Mouse (Mus musculus) left cerebral cortex, adult 9 months (tissue): ENCODE results near the gene Wipf1.
"Not testable (repeated sequence)": the region's sequence is repeated elsewhere in the genome, so short reads cannot be mapped to it uniquely, and the experiment has no call there.

Source experiments
- DNase-seq, 2 experiments: peaks; one replicate each; pipeline ENCODE4 v3.0.0; 2022; ENCODE audit warnings: low spot score in 2 of 2

Wipf1 gene

GRCm38 (mm10) chr2:73507886-73508285 is 21.6 kb downstream of the Wipf1 start:
- DNase-seq, result no peak

DNA sequence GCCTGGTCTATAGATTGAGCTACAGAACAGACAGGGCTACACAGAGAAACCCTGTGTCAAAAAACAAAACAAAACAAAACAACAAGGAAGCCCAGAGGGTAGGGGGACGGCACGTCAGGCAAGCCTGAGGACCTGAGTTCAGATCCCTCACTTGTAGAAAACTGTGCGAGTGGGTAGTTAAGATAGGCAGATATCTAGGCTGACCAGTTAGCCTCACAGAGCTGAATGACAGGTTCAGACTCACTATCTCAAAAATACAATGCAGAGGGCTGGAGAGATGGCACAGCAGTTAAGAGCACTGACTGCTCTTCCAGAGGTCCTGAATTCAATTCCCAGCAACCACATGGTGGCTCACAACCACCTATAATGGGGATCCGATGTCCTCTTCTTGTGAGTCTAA is 23.2 kb downstream of the Wipf1 start:
- DNase-seq, result not testable (repeated sequence)

- no peak for DNase-seq
Measured at GRCm38 (mm10) chr2:73502863-73503429, 26.6 kb downstream of the Wipf1 start.

GRCm38 (mm10) chr2:73500864-73501263 is 28.7 kb downstream of the Wipf1 start:
- no peak for DNase-seq

DNA sequence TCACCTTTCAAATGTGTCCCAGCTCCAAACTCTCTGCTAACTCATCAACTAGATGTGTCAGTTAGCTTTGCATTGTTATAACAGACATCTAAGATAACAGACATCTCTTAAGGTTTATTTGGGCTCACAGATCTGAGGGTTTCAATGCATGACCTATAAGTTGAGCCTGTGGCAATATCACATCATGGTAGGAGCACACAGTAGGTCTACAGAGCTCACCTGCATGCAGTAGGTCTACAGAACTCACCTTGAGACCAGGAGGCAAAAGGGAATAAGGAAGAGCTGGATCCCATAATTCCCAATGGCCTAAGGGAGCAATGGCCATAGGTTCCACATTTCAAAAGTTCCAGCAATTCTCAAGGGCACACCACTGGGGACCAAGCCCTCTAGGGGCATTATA is 31.2 kb downstream of the Wipf1 start:
- DNase-seq, result no peak

- no peak for DNase-seq
Measured at GRCm38 (mm10) chr2:73497572-73497971, 32.0 kb downstream of the Wipf1 start.

GRCm38 (mm10) chr2:73496944-73497343 is 32.6 kb downstream of the Wipf1 start:
- no peak for DNase-seq

GRCm38 (mm10) chr2:73496329-73496685 is 33.2 kb downstream of the Wipf1 start:
- DNase-seq, result no peak

DNA sequence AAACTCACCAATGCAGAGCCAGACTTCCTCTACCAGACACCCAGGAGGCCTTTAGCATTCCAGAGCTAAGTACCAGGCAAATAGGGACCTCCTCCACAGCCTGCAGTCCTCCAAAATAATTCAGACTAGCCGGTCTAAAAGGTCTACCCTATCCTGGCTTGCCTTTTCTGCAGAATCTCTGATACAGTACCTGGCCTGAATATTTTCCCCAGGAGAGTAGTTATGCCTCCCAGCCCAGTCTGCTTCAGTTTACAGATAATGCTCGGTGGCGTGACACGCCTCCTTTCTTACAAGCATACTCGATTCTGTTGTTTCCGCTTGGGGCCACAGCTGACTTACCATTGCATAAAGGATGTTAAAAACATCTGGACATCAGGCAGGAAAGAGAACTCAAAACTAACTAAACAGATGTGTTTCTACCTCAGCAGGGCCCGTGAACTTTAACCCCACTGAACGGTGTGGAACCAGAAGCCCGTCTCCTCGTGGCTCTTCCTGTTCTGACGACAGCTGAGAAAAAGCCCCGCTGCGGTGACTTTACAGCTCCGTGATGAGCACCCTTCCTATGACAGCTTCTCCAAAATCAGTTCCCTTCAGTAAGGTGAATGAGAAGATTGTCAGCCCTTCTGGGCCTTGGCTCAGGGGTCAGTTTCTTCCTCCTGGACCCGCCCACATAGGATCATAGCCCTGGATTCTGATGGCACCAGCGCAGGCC is 33.8 kb downstream of the Wipf1 start:
- no peak for DNase-seq

- no peak for DNase-seq
Measured at GRCm38 (mm10) chr2:73493517-73493916, 36.0 kb downstream of the Wipf1 start.

DNA sequence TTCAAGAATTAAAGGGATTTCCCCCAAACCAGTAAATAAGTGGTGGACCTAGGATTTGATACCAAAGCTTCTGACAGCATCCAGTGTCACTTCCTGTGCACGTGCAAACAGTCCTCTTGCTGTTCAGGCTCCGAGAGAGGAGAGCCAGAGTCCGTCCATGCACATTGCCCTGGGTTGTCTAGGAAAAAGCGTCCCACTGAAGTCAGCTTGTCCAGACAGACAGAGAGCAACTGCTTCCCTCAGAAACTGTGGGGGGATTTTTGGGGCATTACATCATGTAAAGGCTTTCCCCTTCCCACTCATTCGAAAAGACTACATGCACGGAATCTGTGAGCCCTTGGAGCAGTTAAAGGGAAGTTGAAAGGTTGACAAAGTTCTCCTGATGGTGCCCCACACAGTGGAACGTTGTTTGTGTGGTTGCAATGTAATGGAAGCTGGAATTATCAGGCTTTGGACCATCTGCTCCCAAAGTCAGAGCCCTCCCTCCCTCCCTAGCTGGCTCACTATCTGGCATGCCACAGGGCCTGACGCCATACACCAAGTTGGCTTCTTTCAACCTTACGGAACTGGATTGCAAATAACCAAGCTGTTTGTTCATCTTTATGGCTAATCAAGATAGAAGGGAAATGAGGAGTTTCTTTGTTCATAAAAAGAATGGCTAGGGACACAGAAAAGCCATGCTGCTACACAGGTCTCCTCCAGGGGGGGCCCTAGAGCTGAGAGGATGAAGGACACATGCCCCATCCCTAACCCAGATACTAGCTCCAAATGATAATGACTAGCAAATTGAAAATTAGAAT is 37.9 kb downstream of the Wipf1 start:
- DNase-seq, result no peak

GRCm38 (mm10) chr2:73490466-73490865 is 39.1 kb downstream of the Wipf1 start:
- no peak for DNase-seq

GRCm38 (mm10) chr2:73486120-73486601 is 43.4 kb downstream of the Wipf1 start:
- no peak for DNase-seq

DNA sequence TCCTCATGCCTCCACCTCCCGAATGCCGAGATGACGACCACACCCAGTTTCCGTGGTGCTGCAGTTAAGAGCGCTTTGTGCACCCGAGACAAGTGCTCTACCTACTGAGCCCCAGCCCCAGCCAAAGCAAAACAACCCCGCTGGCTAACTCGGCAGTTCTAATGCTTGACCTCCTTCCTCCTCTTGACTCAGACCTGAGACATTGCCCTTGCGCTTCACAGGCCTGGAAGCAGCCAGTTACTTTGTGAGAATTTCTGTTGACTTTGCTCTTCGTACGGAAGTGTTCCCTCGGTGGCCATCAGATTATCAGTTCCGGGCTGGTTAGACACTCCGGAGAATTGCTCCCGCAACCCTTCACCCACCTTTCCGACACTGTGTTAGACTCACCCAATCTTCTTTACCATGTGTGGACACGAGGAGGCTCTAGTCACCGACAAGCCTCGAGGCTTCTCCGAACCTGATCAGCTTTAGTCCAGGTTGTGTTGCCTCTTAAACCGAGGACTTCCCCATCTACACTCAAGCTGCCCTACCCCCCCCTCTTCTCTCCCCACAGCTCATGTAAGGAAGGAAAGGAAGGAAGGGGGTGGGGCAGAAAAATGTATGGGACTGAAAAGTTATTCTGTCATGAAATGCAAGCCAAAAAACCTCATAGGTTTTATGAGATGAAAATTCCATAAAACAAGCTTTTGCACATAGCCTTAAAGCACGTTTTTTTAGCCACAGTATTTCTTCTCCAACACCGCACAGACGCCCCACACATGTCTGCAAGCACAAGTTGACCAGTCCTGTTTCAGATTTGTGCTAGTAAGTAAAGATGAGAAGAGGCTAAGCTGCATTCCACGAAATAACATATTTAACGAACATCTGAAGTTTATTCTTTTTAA is 44.1 kb downstream of the Wipf1 start:
- no peak for DNase-seq

DNA sequence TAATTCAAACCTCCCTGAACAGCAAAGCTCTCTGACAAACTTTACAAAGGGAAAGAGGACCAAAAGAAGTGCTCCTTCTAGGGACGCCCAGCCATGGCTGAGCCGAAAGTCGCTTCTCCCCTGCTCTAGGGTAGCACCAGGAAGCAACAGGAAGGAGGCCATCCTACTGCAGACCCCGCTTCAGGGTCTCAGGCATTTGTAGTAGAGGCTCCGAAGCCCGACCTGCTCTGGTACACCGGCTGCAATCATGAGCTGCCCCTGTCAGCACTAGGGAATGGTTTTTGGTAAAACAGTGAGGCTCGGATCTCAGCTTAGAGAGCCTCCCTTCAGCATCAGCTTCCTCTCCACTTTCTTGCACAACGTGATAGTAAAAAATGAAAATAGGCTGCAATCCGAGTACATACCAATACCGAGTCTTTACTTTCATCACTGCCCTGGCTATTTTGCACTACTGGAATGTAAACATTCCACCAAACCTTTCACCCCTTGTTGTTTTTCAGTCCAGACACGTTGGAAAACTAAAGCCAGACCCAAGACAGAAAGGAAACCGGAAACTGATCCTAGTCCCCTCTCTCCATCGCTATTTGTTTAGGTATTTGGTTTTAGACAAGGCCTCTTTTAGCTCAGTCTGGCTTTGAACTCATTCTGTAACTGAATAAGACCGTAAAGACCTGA is 44.8 kb downstream of the Wipf1 start:
- no peak for DNase-seq

- no peak for DNase-seq
Measured at GRCm38 (mm10) chr2:73478805-73479204, 50.7 kb downstream of the Wipf1 start.

- DNase-seq, result no peak
Measured at GRCm38 (mm10) chr2:73477501-73477900, 52.0 kb downstream of the Wipf1 start.

DNA sequence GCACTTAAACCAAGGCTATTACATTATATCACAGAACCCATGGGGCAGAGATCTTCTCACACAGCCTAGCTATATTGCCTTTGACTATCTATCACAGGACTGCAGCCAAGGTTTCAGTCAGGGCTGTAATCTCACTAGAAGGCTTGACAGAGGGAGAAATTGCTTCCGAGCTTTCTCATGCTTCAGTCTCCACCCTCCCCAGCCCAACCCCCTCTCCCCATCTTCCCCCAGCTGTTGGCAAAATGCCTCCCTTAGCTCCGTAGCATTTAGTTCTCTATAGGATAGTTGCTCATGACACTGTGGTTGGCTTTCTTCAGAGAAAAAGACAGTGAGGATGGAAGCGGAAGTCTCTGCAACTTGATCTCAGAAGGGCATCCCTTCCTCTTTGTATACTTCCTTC is 54.0 kb downstream of the Wipf1 start:
- DNase-seq, result no peak

GRCm38 (mm10) chr2:73472130-73472529 is 57.4 kb downstream of the Wipf1 start:
- no peak for DNase-seq

- DNase-seq, result no peak
Measured at GRCm38 (mm10) chr2:73470146-73470630, 59.3 kb downstream of the Wipf1 start.

DNA sequence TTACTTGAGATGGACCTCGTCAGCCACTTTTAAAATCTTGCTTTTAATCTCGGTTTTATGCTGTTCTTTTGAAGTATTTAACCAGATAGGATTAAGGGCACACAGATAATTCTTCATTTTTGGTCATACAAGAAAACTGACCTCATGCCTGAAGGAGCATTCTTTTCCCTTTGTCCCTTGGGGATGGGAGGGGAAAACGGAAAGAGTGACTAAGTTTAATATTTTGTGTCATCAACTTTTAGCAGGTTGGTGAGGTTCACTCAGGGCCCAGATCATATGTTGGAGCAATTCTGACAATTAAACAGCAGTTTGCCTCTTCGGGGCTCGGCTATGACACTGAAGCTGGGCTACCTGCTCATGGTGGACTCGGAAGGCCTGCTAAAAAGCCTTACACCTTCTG is 60.0 kb downstream of the Wipf1 start:
- no peak for DNase-seq
